Mouse (Mus musculus) intestine, embryonic 16.5 days (tissue): ENCODE results near the gene Clec10a. TPM values are rescaled to one million over a fixed set of nuclear protein-coding genes. Genes with fewer than 3 reads are reported as not detected.
"Not testable (repeated sequence)": the region's sequence is repeated elsewhere in the genome, so short reads cannot be mapped to it uniquely, and the experiment has no call there.

Source experiments
- ATAC-seq: fragments of 200-750 bp; cut with Nextera tagmentation; 2 replicates; pipeline ENCODE4 v1.8.0; 2017; ENCODE audit warnings: moderate TSS enrichment, moderate library complexity
- H3K27ac ChIP-seq: fragments of 300-500 bp; sonication (generic); 2 replicates; pipeline ENCODE4 v1.5.1; 2014; ENCODE audit warnings: mild to moderate bottlenecking, low read length
- H3K27me3 ChIP-seq: fragments of 300-500 bp; sonication (generic); replicated peaks from 2 replicates; pipeline ENCODE4 v1.6.1; 2014; ENCODE audit warnings: low read length, control low read depth, mixed read lengths; ENCODE audit not compliant: control insufficient read depth, insufficient read depth
- H3K36me3 ChIP-seq: fragments of 300-500 bp; sonication (generic); 2 replicates; pipeline ENCODE4 v1.6.1; 2014; ENCODE audit warnings: low read length, control low read depth; ENCODE audit not compliant: control insufficient read depth, insufficient read depth
- H3K4me1 ChIP-seq: fragments of 300-500 bp; sonication (generic); 2 replicates; pipeline ENCODE4 v1.6.1; 2014; ENCODE audit warnings: low read length, control low read depth, mixed read lengths; ENCODE audit not compliant: control insufficient read depth, insufficient read depth
- H3K4me2 ChIP-seq: fragments of 300-500 bp; sonication (generic); 2 replicates; pipeline ENCODE4 v1.6.1; 2014; ENCODE audit warnings: low read depth, low read length, control low read depth
- H3K4me3 ChIP-seq: fragments of 300-500 bp; sonication (generic); 2 replicates; pipeline ENCODE4 v1.5.1; 2014; ENCODE audit warnings: mild to moderate bottlenecking, low read length
- H3K9ac ChIP-seq: fragments of 300-500 bp; sonication (generic); 2 replicates; pipeline ENCODE4 v1.6.1; 2014; ENCODE audit warnings: low read depth, low read length
- H3K9me3 ChIP-seq: fragments of 300-500 bp; sonication (generic); 2 replicates; pipeline ENCODE4 v1.6.1; 2016; ENCODE audit warnings: low read length, control low read depth; ENCODE audit not compliant: control insufficient read depth
- WGBS: fragments of 180-500 bp; shearing (Covaris S2); extraction: QIAGEN DNeasy Blood & Tissue Kit; methylation state at CpG from one replicate; pipeline ENCODE4 v1.1.7; 2014; 5-methylcytosine and 5-hydroxymethylcytosine counted together
- polyA plus RNA-seq: library from polyadenylated mRNA; unstranded; fragments of >200 nt; fragmentation: Nextera tagmentation; extraction: Ambion mirVana; gene quantifications from 2 replicates; pipeline ENCODE4 v1.2.1, GENCODE M21; 2015

The Clec10a gene
- polyA plus RNA-seq, result 0.99 and 1.7 TPM in 2 replicates

- not testable (repeated sequence) for ATAC-seq, H3K36me3 ChIP-seq, H3K27me3 ChIP-seq, H3K27ac ChIP-seq, H3K4me2 ChIP-seq, H3K4me1 ChIP-seq, H3K9me3 ChIP-seq, H3K4me3 ChIP-seq, H3K9ac ChIP-seq
- WGBS, result no CpG with 5 or more reads among the region's 5 CpGs
Measured at GRCm38 (mm10) chr11:70155897-70156296, at the start of gene Clec10a. Gene Clec10a, plus strand, starts transcription at chr11:70156197.

- H3K9me3 ChIP-seq, result no peaks in the 10 kb centered on the region
- WGBS, result 53% methylated on average over 8 of the region's 8 CpGs
- no peak overlapping the region for H3K9ac ChIP-seq
- H3K4me3 ChIP-seq, result no peak overlapping the region
- no peaks in the 10 kb centered on the region for H3K4me1 ChIP-seq
- no peaks in the 10 kb centered on the region for H3K27me3 ChIP-seq
- H3K36me3 ChIP-seq, result no peaks in the 10 kb centered on the region
- H3K4me2 ChIP-seq, result no peak overlapping the region
- ATAC-seq, result no peak
- no peak overlapping the region for H3K27ac ChIP-seq
Measured at GRCm38 (mm10) chr11:70107085-70107484, 48.9 kb upstream of the Clec10a start.

- Histone ChIP-seq H3K4me3 (no peak overlapping the region), H3K9ac (no peak overlapping the region), H3K4me1 (no peaks in the 10 kb centered on the region), H3K36me3 (no peaks in the 10 kb centered on the region), H3K27ac (no peak overlapping the region), H3K4me2 (no peak overlapping the region), H3K27me3 (no peaks in the 10 kb centered on the region), H3K9me3 (no peaks in the 10 kb centered on the region)
- ATAC-seq, result no peak
- 73% methylated on average over 3 of the region's 3 CpGs for WGBS
Measured at GRCm38 (mm10) chr11:70110146-70110545, 45.9 kb upstream of the Clec10a start.

- no peak overlapping the region for H3K27ac ChIP-seq
- no peak overlapping the region for H3K9ac ChIP-seq
- no peaks in the 10 kb centered on the region for H3K27me3 ChIP-seq
- no peaks in the 10 kb centered on the region for H3K9me3 ChIP-seq
- no peaks in the 10 kb centered on the region for H3K36me3 ChIP-seq
- H3K4me2 ChIP-seq, result no peak overlapping the region
- H3K4me3 ChIP-seq, result no peak overlapping the region
- WGBS, result 44% methylated on average over 4 of the region's 4 CpGs
- no peak for ATAC-seq
- H3K4me1 ChIP-seq, result no peaks in the 10 kb centered on the region
Measured at GRCm38 (mm10) chr11:70114562-70114961, 41.4 kb upstream of the Clec10a start.

GRCm38 (mm10) chr11:70115901-70116300 is 40.1 kb upstream of the Clec10a start:
- Histone ChIP-seq H3K4me2 (no peak overlapping the region), H3K9ac (no peak overlapping the region), H3K9me3 (no peaks in the 10 kb centered on the region), H3K4me3 (no peak overlapping the region), H3K27ac (no peak overlapping the region), H3K4me1 (no peaks in the 10 kb centered on the region), H3K36me3 (no peaks in the 10 kb centered on the region), H3K27me3 (no peaks in the 10 kb centered on the region)
- 92% methylated on average over 3 of the region's 3 CpGs for WGBS
- no peak for ATAC-seq

- Histone ChIP-seq H3K4me2 (no peak within 1 kb of the TSS), H3K4me3 (no peak within 1 kb of the TSS), H3K9ac (no peak within 1 kb of the TSS), H3K27me3 (no peaks in the 10 kb centered on the region), H3K4me1 (no peaks in the 10 kb centered on the region), H3K9me3 (no peaks in the 10 kb centered on the region), H3K27ac (no peak within 1 kb of the TSS), H3K36me3 (no peaks in the 10 kb centered on the region)
- no peak for ATAC-seq
- 72% methylated on average over 9 of the region's 9 CpGs for WGBS
Measured at GRCm38 (mm10) chr11:70129926-70130379, 26.0 kb upstream of the Clec10a start, which contains the start of gene Mgl2. Gene Mgl2, plus strand, starts transcription at chr11:70130329.

GRCm38 (mm10) chr11:70135001-70135400 is 21.0 kb upstream of the Clec10a start:
- H3K4me2 ChIP-seq, H3K36me3 ChIP-seq, H3K4me3 ChIP-seq, H3K9ac ChIP-seq, H3K9me3 ChIP-seq, H3K4me1 ChIP-seq, H3K27ac ChIP-seq, H3K27me3 ChIP-seq, ATAC-seq: not testable (repeated sequence)
- WGBS, result 64% methylated on average over 3 of the region's 3 CpGs

GRCm38 (mm10) chr11:70135925-70136324 is 20.1 kb upstream of the Clec10a start:
- WGBS, result 84% methylated on average over 8 of the region's 8 CpGs
- H3K36me3 ChIP-seq, H3K27ac ChIP-seq, H3K4me1 ChIP-seq, H3K4me3 ChIP-seq, H3K9me3 ChIP-seq, H3K27me3 ChIP-seq, ATAC-seq, H3K4me2 ChIP-seq, H3K9ac ChIP-seq: not testable (repeated sequence)

- 79% methylated on average over 10 of the region's 10 CpGs for WGBS
Measured at GRCm38 (mm10) chr11:70139171-70139570, 16.8 kb upstream of the Clec10a start.

GRCm38 (mm10) chr11:70151072-70151471 is 4.9 kb upstream of the Clec10a start:
- 64% methylated on average over 3 of the region's 3 CpGs for WGBS
- H3K4me2 ChIP-seq, result no peak overlapping the region
- H3K36me3 ChIP-seq, result no peaks in the 10 kb centered on the region
- H3K27ac ChIP-seq, result no peak overlapping the region
- ATAC-seq, result no peak
- no peak overlapping the region for H3K9ac ChIP-seq
- no peaks in the 10 kb centered on the region for H3K4me1 ChIP-seq
- no peaks in the 10 kb centered on the region for H3K27me3 ChIP-seq
- no peak overlapping the region for H3K4me3 ChIP-seq
- H3K9me3 ChIP-seq, result no peaks in the 10 kb centered on the region

More at GRCm38 (mm10) chr11:70139171-70139570, 16.8 kb upstream of the Clec10a start:
- Histone ChIP-seq H3K9ac (no peak overlapping the region), H3K27ac (no peak overlapping the region), H3K4me2 (no peak overlapping the region), H3K4me3 (no peak overlapping the region), H3K9me3 (no peaks in the 10 kb centered on the region), H3K4me1 (no peaks in the 10 kb centered on the region), H3K27me3 (no peaks in the 10 kb centered on the region), H3K36me3 (no peaks in the 10 kb centered on the region)
- ATAC-seq, result no peak
